Mouse (Mus musculus) forebrain, embryonic 13.5 days (tissue): ENCODE measurements around the gene Ms4a18. TPM values are rescaled to one million over a fixed set of nuclear protein-coding genes. Genes with fewer than 3 reads are reported as not detected.
"Not testable (repeated sequence)": the region's sequence is repeated elsewhere in the genome, so short reads cannot be mapped to it uniquely, and the experiment has no call there.

ENCODE experiments used
- ATAC-seq: fragments of 200-750 bp; cut with Nextera tagmentation; 2 replicates; pipeline ENCODE4 v1.8.0; 2017
- H3K27ac ChIP-seq: fragments of 300-500 bp; sonication (generic); 2 replicates; pipeline ENCODE4 v1.5.1; 2015; ENCODE audit warnings: inconsistent platforms, mild to moderate bottlenecking, moderate library complexity
- H3K27me3 ChIP-seq: fragments of 300-500 bp; sonication (generic); 2 replicates; pipeline ENCODE4 v1.6.1; 2015; ENCODE audit warnings: mild to moderate bottlenecking, inconsistent platforms
- H3K36me3 ChIP-seq: fragments of 300-500 bp; sonication (generic); 2 replicates; pipeline ENCODE4 v1.6.1; 2015; ENCODE audit warnings: mild to moderate bottlenecking, inconsistent platforms; ENCODE audit not compliant: poor library complexity, severe bottlenecking
- H3K4me1 ChIP-seq: fragments of 300-500 bp; sonication (generic); 2 replicates; pipeline ENCODE4 v1.6.1; 2015; ENCODE audit warnings: inconsistent platforms
- H3K4me2 ChIP-seq: fragments of 300-500 bp; sonication (generic); 2 replicates; pipeline ENCODE4 v1.6.1; 2015; ENCODE audit warnings: inconsistent platforms, mild to moderate bottlenecking, moderate library complexity
- H3K4me3 ChIP-seq: fragments of 300-500 bp; sonication (generic); 2 replicates; pipeline ENCODE4 v1.5.1; 2015; ENCODE audit warnings: mild to moderate bottlenecking, inconsistent platforms
- H3K9ac ChIP-seq: fragments of 300-500 bp; sonication (generic); 2 replicates; pipeline ENCODE4 v1.6.1; 2015; ENCODE audit warnings: mild to moderate bottlenecking, inconsistent platforms
- H3K9me3 ChIP-seq: fragments of 300-500 bp; sonication (generic); replicated peaks from 2 replicates; pipeline ENCODE4 v1.6.1; 2016; ENCODE audit warnings: inconsistent platforms
- WGBS: fragments of 180-500 bp; shearing (Covaris S2); methylation state at CpG from one replicate; pipeline ENCODE4 v1.1.7; 2015; 5-methylcytosine and 5-hydroxymethylcytosine counted together
- polyA plus RNA-seq: library from polyadenylated mRNA; unstranded; fragments of >200 nt; fragmentation: Nextera tagmentation; extraction: Ambion mirVana; gene quantifications from 2 replicates; pipeline ENCODE4 v1.2.1, GENCODE M21; 2015

Gene Ms4a18
- polyA plus RNA-seq = not detected in 2 replicates

DNA sequence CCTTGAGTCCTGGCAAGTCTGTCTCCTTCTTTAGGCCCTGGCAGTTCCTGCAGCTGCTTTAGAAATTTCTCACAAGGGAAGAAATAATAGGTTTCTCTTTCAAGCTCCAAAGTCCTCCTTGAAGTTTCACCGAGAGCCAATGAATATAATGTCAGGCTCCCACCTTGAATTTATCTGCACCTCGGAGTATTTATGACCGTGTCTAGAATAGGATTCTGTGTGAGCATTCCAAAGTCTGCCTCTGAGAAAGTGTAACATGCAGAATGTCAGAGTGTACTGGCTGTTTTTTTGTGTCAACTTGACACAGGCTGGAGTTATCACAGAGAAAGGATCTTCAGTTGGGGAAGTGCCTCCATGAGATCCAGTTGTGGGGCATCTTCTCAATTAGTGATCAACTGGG, at the start of gene Ms4a18:
Ms4a18 (minus strand) TSS at position 141 of the 400 bp plus-strand sequence.
- H3K9ac ChIP-seq = no peak within 1 kb of the TSS
- H3K4me1 ChIP-seq = no peaks in the 10 kb centered on the region
- no peaks in the 10 kb centered on the region for H3K27me3 ChIP-seq
- no peak for ATAC-seq
- H3K9me3 ChIP-seq = no peaks in the 10 kb centered on the region
- H3K4me2 ChIP-seq = no peak within 1 kb of the TSS
- no peak within 1 kb of the TSS for H3K4me3 ChIP-seq
- WGBS = 87% methylated on average over 3 of the region's 3 CpGs
- no peaks in the 10 kb centered on the region for H3K36me3 ChIP-seq
- no peak within 1 kb of the TSS for H3K27ac ChIP-seq

DNA sequence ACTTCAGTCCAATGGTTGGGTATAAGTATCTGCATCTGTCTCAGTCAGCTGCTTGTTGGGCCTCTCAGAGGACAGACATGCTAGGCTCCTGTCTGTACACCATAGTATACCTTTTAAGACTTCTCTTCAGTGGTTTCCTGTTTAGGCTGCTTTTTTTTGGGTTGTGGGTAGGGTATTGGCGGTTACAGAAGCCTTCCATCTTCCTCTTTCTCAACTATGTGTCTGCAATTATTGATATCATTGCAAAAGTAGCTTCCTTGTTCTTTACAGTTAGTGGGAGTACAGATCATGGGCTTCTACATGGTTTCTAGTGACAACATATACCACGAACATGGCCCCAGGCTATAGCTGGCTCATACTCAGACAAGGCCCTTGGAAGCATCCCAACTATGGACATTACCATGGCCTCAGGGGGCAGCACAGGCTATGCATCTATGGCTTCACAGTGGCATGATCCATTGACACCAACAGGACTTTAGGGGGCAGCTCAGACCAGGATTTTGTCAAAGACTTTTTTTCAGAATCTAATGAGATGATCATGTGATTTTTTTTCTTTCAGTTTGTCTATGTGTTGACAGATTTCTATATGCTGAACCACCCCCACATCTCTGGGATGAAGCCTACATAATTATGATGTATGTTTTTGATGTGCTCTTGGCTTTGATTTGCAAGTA, 47.5 kb upstream of the Ms4a18 start:
- Histone ChIP-seq H3K9me3 (no peaks in the 10 kb centered on the region), H3K4me3 (no peak overlapping the region), H3K27me3 (no peaks in the 10 kb centered on the region), H3K36me3 (no peaks in the 10 kb centered on the region), H3K4me2 (no peak overlapping the region), H3K9ac (no peak overlapping the region), H3K27ac (no peak overlapping the region), H3K4me1 (no peaks in the 10 kb centered on the region)
- ATAC-seq = no peak
- WGBS = 79% methylated on average over 2 of the region's 2 CpGs

GRCm38 (mm10) chr19:11060900-11061299, 43.1 kb upstream of the Ms4a18 start:
- Histone ChIP-seq H3K27me3 (no peaks in the 10 kb centered on the region), H3K36me3 (no peaks in the 10 kb centered on the region)
- 83% methylated on average over 1 of the region's 1 CpGs for WGBS

DNA sequence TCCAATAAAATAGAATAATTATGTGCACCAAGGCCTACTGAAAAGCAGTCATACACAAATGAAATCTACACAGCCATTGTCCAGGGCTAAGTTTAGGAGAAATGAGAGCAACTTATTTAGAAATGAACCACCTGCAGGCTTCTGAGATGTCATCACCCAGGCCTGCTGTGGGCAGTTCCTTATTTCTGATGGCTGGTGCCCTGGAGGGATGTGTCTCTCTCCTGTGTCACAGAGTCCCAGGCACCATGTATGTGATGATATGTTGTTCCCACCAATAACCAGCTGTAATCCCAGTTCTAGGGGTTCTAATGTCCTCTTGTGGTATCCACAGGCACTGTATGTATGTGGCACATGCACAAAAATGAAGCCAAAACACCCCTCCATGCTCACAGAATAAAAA, 42.1 kb upstream of the Ms4a18 start:
- Histone ChIP-seq H3K27ac (no peak overlapping the region), H3K36me3 (no peaks in the 10 kb centered on the region)

More at GRCm38 (mm10) chr19:11060900-11061299, 43.1 kb upstream of the Ms4a18 start:
- H3K4me3 ChIP-seq = no peak overlapping the region
- ATAC-seq = no peak
- H3K9ac ChIP-seq = no peak overlapping the region
- H3K4me1 ChIP-seq = no peaks in the 10 kb centered on the region
- H3K9me3 ChIP-seq = no peaks in the 10 kb centered on the region
- H3K4me2 ChIP-seq = no peak overlapping the region
- no peak overlapping the region for H3K27ac ChIP-seq

GRCm38 (mm10) chr19:11055700-11056099, 37.9 kb upstream of the Ms4a18 start:
- H3K4me1 ChIP-seq, H3K36me3 ChIP-seq, H3K9ac ChIP-seq, H3K4me2 ChIP-seq, ATAC-seq, H3K27me3 ChIP-seq, H3K4me3 ChIP-seq, H3K27ac ChIP-seq, H3K9me3 ChIP-seq: not testable (repeated sequence)
- 90% methylated on average over 1 of the region's 1 CpGs for WGBS

More for the DNA sequence above, 42.1 kb upstream of the Ms4a18 start:
- Histone ChIP-seq H3K4me3 (no peak overlapping the region), H3K27me3 (no peaks in the 10 kb centered on the region), H3K4me1 (no peaks in the 10 kb centered on the region), H3K9me3 (no peaks in the 10 kb centered on the region), H3K4me2 (no peak overlapping the region), H3K9ac (no peak overlapping the region)
- ATAC-seq = no peak

DNA sequence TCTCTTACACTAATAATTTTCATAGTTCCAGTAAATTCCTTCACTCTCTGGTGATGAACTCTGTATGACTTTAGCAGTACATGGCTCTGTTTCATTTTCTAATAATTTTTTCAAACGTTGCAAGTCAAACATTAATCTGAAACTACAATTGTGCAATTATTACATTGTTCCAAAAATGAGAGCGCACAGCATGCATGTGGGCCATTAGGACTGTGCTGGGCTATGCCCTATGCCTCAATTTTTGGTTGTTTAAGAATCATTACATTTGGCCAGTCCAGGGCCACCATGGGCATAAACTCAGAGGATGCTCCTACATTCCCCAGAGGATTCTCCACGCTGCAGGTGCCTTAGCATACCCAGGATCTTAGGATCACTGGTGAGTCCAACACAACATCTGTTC, 35.4 kb upstream of the Ms4a18 start:
- H3K27me3 ChIP-seq = no peaks in the 10 kb centered on the region
- no peak overlapping the region for H3K4me2 ChIP-seq
- no peaks in the 10 kb centered on the region for H3K36me3 ChIP-seq
- no peak overlapping the region for H3K9ac ChIP-seq
- WGBS = 69% methylated on average over 3 of the region's 3 CpGs
- ATAC-seq = no peak
- H3K4me1 ChIP-seq = no peaks in the 10 kb centered on the region
- no peak overlapping the region for H3K4me3 ChIP-seq
- H3K9me3 ChIP-seq = no peaks in the 10 kb centered on the region
- H3K27ac ChIP-seq = no peak overlapping the region

- H3K9ac ChIP-seq = no peak overlapping the region
- no peak for ATAC-seq
- no peak overlapping the region for H3K27ac ChIP-seq
- no peaks in the 10 kb centered on the region for H3K27me3 ChIP-seq
- H3K4me2 ChIP-seq = no peak overlapping the region
- H3K36me3 ChIP-seq = no peaks in the 10 kb centered on the region
- 74% methylated on average over 5 of the region's 5 CpGs for WGBS
- no peaks in the 10 kb centered on the region for H3K4me1 ChIP-seq
- H3K4me3 ChIP-seq = no peak overlapping the region
- no peaks in the 10 kb centered on the region for H3K9me3 ChIP-seq
Measured at GRCm38 (mm10) chr19:11052877-11053276, 35.0 kb upstream of the Ms4a18 start.

GRCm38 (mm10) chr19:11050286-11050685, 32.5 kb upstream of the Ms4a18 start:
- Histone ChIP-seq H3K9ac (no peak overlapping the region), H3K4me1 (no peaks in the 10 kb centered on the region), H3K27me3 (no peaks in the 10 kb centered on the region), H3K36me3 (no peaks in the 10 kb centered on the region), H3K4me2 (no peak overlapping the region), H3K9me3 (no peaks in the 10 kb centered on the region), H3K4me3 (no peak overlapping the region), H3K27ac (no peak overlapping the region)
- 82% methylated on average over 2 of the region's 2 CpGs for WGBS
- ATAC-seq = no peak

DNA sequence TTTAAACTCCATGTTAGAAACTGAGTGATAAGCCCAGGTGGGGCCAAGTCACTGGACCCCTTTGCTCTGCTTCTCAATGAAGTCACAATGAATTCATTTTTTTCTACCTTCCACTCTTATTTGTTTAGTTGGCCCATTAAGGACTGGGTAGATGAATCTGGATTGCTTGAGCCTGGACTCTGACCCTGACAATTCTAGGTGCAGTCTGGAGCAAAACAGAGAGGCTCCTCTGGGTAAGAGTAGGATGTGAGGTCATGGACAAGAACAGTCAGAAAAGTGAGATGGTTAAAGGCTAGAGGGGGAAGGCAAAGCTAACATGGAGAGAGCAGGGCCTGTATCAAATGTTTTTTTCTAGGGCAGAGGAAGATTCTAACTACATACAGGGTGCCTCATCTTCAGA, 31.6 kb upstream of the Ms4a18 start:
- Histone ChIP-seq H3K4me3 (no peak overlapping the region), H3K9ac (no peak overlapping the region), H3K36me3 (no peaks in the 10 kb centered on the region), H3K27ac (no peak overlapping the region), H3K9me3 (no peaks in the 10 kb centered on the region), H3K4me1 (0 out of 2 replicates have a peak, but pooled peaks cover 4% of the 10 kb centered on the region), H3K27me3 (no peaks in the 10 kb centered on the region), H3K4me2 (no peak overlapping the region)
- ATAC-seq = no peak

GRCm38 (mm10) chr19:11048503-11048902, 30.7 kb upstream of the Ms4a18 start:
- Histone ChIP-seq H3K27ac (no peak overlapping the region), H3K9me3 (no peaks in the 10 kb centered on the region), H3K27me3 (no peaks in the 10 kb centered on the region), H3K9ac (no peak overlapping the region), H3K36me3 (no peaks in the 10 kb centered on the region), H3K4me3 (no peak overlapping the region), H3K4me1 (0 out of 2 replicates have a peak, but pooled peaks cover 4% of the 10 kb centered on the region), H3K4me2 (no peak overlapping the region)
- 76% methylated on average over 1 of the region's 1 CpGs for WGBS
- ATAC-seq = no peak

DNA sequence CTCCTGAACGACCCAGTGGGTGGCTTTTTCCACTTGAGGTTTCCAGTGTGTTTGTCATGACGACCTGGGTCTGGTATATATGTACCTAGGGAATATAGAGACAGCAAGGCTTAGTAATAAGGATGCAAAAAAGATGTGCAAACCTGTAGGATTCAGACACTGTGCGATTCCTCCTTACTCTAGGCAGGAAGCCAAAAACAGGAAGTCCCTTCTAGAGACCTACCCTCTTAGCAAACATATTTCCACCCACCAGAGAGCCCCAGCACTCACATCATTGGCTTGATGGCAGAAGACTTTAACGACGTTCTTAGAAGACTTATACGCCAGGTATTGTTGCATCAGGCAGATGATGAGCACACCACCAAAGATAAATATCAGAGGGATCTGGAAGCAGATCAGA, 30.2 kb upstream of the Ms4a18 start:
- H3K4me3 ChIP-seq = no peak overlapping the region
- no peaks in the 10 kb centered on the region for H3K27me3 ChIP-seq
- H3K4me2 ChIP-seq = no peak overlapping the region
- no peaks in the 10 kb centered on the region for H3K9me3 ChIP-seq
- 82% methylated on average over 6 of the region's 6 CpGs for WGBS
- H3K4me1 ChIP-seq = 0 out of 2 replicates have a peak, but pooled peaks cover 4% of the 10 kb centered on the region
- no peak overlapping the region for H3K9ac ChIP-seq
- no peak overlapping the region for H3K27ac ChIP-seq
- ATAC-seq = no peak
- H3K36me3 ChIP-seq = no peaks in the 10 kb centered on the region

DNA sequence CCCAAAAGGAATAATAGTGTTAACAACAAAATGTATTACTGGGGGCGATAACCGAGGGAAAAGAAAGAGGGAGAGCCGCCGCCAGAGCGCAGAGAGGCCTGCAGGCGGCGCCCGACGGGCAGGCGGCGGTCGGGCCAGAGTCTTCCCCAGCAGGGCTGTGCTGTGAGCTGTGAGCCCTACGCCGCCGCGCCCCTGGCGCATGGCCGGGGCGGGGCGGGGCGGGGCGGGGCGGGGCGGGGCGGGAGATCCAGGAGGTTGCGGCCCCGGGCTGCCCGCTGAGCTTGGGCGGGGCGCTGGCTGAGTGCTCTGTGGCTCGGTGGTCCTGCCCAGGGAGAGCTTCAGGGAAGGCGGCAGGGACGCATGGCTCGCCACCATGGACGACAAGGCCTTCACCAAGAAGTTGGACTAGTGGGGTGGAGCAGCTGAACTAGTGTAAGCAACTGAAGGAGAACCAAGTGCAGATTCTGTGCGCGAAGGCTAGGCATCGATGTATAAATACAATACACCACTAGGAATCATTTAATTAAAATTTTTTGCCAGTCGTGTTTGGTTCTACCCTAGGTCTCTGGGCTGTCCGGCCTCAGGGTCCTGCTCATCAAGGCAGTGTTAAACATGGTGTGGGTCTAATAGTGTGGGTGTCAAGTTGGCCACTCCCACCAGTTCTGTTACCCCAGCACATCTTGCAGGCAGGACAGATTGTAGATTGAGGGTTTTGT, 27.3 kb upstream of the Ms4a18 start:
- WGBS = 8% methylated on average over 35 of the region's 40 CpGs
- Histone ChIP-seq H3K9ac (peak overlapping the region; percentile 45), H3K36me3 (no peaks in the 10 kb centered on the region), H3K4me2 (peak overlapping the region; percentile 60), H3K27ac (no peak overlapping the region), H3K9me3 (no peaks in the 10 kb centered on the region), H3K4me3 (peak overlapping the region; percentile 38), H3K4me1 (0 out of 2 replicates have a peak, but pooled peaks cover 4% of the 10 kb centered on the region), H3K27me3 (no peaks in the 10 kb centered on the region)
- peak; percentile 98 for ATAC-seq
